Mouse (Mus musculus) MEL (cell line): ENCODE data around the gene Wnt10a. TPM values are rescaled to one million over a fixed set of nuclear protein-coding genes. Genes with fewer than 3 reads are reported as not detected.

Experiments used
- DNase-seq: peaks from one replicate; pipeline ENCODE4 v3.0.0; 2011; ENCODE audit warnings: low read depth, low spot score
- H3K27ac ChIP-seq: 2 replicates; pipeline ENCODE4 v1.5.1; 2012; ENCODE audit warnings: low read depth, mild to moderate bottlenecking, control low read depth, low read length, moderate library complexity; ENCODE audit not compliant: control insufficient read depth
- H3K27me3 ChIP-seq, 2 experiments: fragments of 150-350 bp in 1 of 2; sonication (generic) in 1 of 2; 2 replicates each; pipeline ENCODE4 v1.6.1; 2012; ENCODE audit warnings: low read length in 2 of 2, mild to moderate bottlenecking in 2 of 2, improper control_type of control experiment in 1 of 2, moderate library complexity in 1 of 2; ENCODE audit not compliant: insufficient read depth in 2 of 2, control insufficient read depth in 1 of 2
- H3K36me3 ChIP-seq, 2 experiments: 2 replicates each; pipeline ENCODE4 v1.6.1; 2012 to 2014; ENCODE audit warnings: low read length in 2 of 2, improper control_type of control experiment in 1 of 2, inconsistent platforms in 1 of 2, mild to moderate bottlenecking in 1 of 2; ENCODE audit not compliant: insufficient read depth in 2 of 2, control insufficient read depth in 1 of 2
- H3K4me1 ChIP-seq, 2 experiments: fragments of 150-350 bp in 1 of 2; sonication (generic) in 1 of 2; 2 replicates each; pipeline ENCODE4 v1.6.1; 2012; ENCODE audit warnings: low read length in 2 of 2, improper control_type of control experiment in 1 of 2, mild to moderate bottlenecking in 1 of 2; ENCODE audit not compliant: insufficient read depth in 2 of 2, control insufficient read depth in 1 of 2
- H3K4me3 ChIP-seq, 2 experiments: fragments of 150-350 bp in 1 of 2; sonication (generic) in 1 of 2; 2 replicates each; pipeline ENCODE4 v1.5.1; 2012; ENCODE audit warnings: low read depth in 2 of 2, low read length in 2 of 2, mild to moderate bottlenecking in 2 of 2, moderate library complexity in 2 of 2, control low read depth in 1 of 2, improper control_type of control experiment in 1 of 2; ENCODE audit not compliant: control insufficient read depth in 1 of 2, insufficient read depth in 1 of 2
- H3K79me2 ChIP-seq: 2 replicates; pipeline ENCODE4 v1.6.1; 2012; ENCODE audit warnings: mild to moderate bottlenecking, low read length, moderate library complexity; ENCODE audit not compliant: control insufficient read depth, poor library complexity, insufficient read depth
- H3K9ac ChIP-seq: 2 replicates; pipeline ENCODE4 v1.6.1; 2012; ENCODE audit warnings: low read depth, mild to moderate bottlenecking, control low read depth, low read length, moderate library complexity; ENCODE audit not compliant: control insufficient read depth, poor library complexity, severe bottlenecking
- H3K9me3 ChIP-seq: fragments of 150-350 bp; sonication (generic); replicated peaks from 2 replicates; pipeline ENCODE4 v1.6.1; 2012; ENCODE audit warnings: mild to moderate bottlenecking, low read length, improper control_type of control experiment, moderate library complexity; ENCODE audit not compliant: insufficient read depth
- BHLHE40 ChIP-seq: IDR thresholded peaks from 2 replicates; pipeline ENCODE4 v1.6.1; 2012; ENCODE audit warnings: low read depth, mild to moderate bottlenecking, inconsistent platforms, low read length, improper control_type of control experiment, borderline replicate concordance
- CHD1 ChIP-seq: IDR thresholded peaks from 2 replicates; pipeline ENCODE4 v1.6.1; 2012; ENCODE audit warnings: low read depth, mild to moderate bottlenecking, inconsistent platforms, low read length, improper control_type of control experiment
- CHD2 ChIP-seq: IDR thresholded peaks from 2 replicates; pipeline ENCODE4 v1.6.1; 2011; ENCODE audit warnings: low read length, improper control_type of control experiment
- GABPA ChIP-seq: IDR thresholded peaks from 2 replicates; pipeline ENCODE4 v1.6.1; 2012; ENCODE audit warnings: low read depth, mild to moderate bottlenecking, inconsistent platforms, low read length, improper control_type of control experiment, moderate library complexity
- GATA1 ChIP-seq: IDR thresholded peaks from 2 replicates; pipeline ENCODE4 v1.6.1; 2011; ENCODE audit warnings: low read depth, low read length, improper control_type of control experiment
- HCFC1 ChIP-seq: IDR thresholded peaks from 2 replicates; pipeline ENCODE4 v1.6.1; 2012; ENCODE audit warnings: low read depth, mild to moderate bottlenecking, inconsistent platforms, low read length, improper control_type of control experiment, moderate library complexity
- JUND ChIP-seq: IDR thresholded peaks from 2 replicates; pipeline ENCODE4 v1.6.1; 2011; ENCODE audit warnings: low read depth, mild to moderate bottlenecking, improper control_type of control experiment, low read length
- KAT2A ChIP-seq: conservative IDR thresholded peaks from 2 replicates; pipeline ENCODE4 v1.6.1; 2012; ENCODE audit warnings: low read depth, low read length, improper control_type of control experiment, inconsistent platforms
- MAFK ChIP-seq: IDR thresholded peaks from 2 replicates; pipeline ENCODE4 v1.6.1; 2011; ENCODE audit warnings: low read depth, mild to moderate bottlenecking, low read length, improper control_type of control experiment, borderline replicate concordance
- MAX ChIP-seq: IDR thresholded peaks from 2 replicates; pipeline ENCODE4 v1.6.1; 2011; ENCODE audit warnings: low read length, improper control_type of control experiment
- MEF2A ChIP-seq: IDR thresholded peaks from 2 replicates; pipeline ENCODE4 v1.6.1; 2014; ENCODE audit warnings: low read depth, mild to moderate bottlenecking, inconsistent platforms, low read length, improper control_type of control experiment; ENCODE audit not compliant: poor library complexity, insufficient replicate concordance, severe bottlenecking; ENCODE audit errors: extremely low read depth
- MXI1 ChIP-seq: IDR thresholded peaks from 2 replicates; pipeline ENCODE4 v1.6.1; 2011; ENCODE audit warnings: mild to moderate bottlenecking, low read depth, low read length, improper control_type of control experiment
- MYB ChIP-seq: IDR thresholded peaks from 2 replicates; pipeline ENCODE4 v1.6.1; 2011; ENCODE audit warnings: mild to moderate bottlenecking, low read depth, low read length, improper control_type of control experiment
- NELFE ChIP-seq: IDR thresholded peaks from 2 replicates; pipeline ENCODE4 v1.6.1; 2011; ENCODE audit warnings: low read depth, low read length, improper control_type of control experiment
- POLR2AphosphoS5 ChIP-seq: IDR thresholded peaks from 2 replicates; pipeline ENCODE4 v1.6.1; 2012; ENCODE audit warnings: low read depth, borderline replicate concordance, mild to moderate bottlenecking, inconsistent platforms, low read length, moderate library complexity, mixed read lengths
- RAD21 ChIP-seq: IDR thresholded peaks from 2 replicates; pipeline ENCODE4 v1.6.1; 2011; ENCODE audit warnings: mild to moderate bottlenecking, low read depth, low read length, improper control_type of control experiment
- TBP ChIP-seq: IDR thresholded peaks from 2 replicates; pipeline ENCODE4 v1.8.0; 2011; ENCODE audit warnings: low read depth, low read length, improper control_type of control experiment
- TCF12 ChIP-seq: IDR thresholded peaks from 2 replicates; pipeline ENCODE4 v1.6.1; 2014; ENCODE audit warnings: low read depth, mild to moderate bottlenecking, inconsistent platforms, low read length, improper control_type of control experiment, moderate library complexity
- UBTF ChIP-seq: IDR thresholded peaks from 2 replicates; pipeline ENCODE4 v1.6.1; 2012; ENCODE audit warnings: low read depth, mild to moderate bottlenecking, inconsistent platforms, low read length, improper control_type of control experiment, moderate library complexity, borderline replicate concordance; ENCODE audit not compliant: insufficient read depth
- USF2 ChIP-seq, 2 experiments: IDR thresholded peaks; 2 replicates each; pipeline ENCODE4 v1.6.1; 2011 to 2012; ENCODE audit warnings: improper control_type of control experiment in 2 of 2, low read length in 2 of 2, borderline replicate concordance in 1 of 2, inconsistent platforms in 1 of 2, low read depth in 1 of 2, mild to moderate bottlenecking in 1 of 2; ENCODE audit not compliant: insufficient read depth in 1 of 2
- ZC3H11A ChIP-seq: IDR thresholded peaks from 2 replicates; pipeline ENCODE4 v1.6.1; 2012; ENCODE audit warnings: low read depth, mild to moderate bottlenecking, inconsistent platforms, low read length, improper control_type of control experiment
- ZNF384 ChIP-seq: IDR thresholded peaks from 2 replicates; pipeline ENCODE4 v1.6.1; 2012; ENCODE audit warnings: low read depth, mild to moderate bottlenecking, inconsistent platforms, low read length, improper control_type of control experiment
- polyA plus RNA-seq, 2 experiments: library from polyadenylated mRNA; stranded (reverse) in 1 of 2; unstranded in 1 of 2; fragments of >175 nt in 1 of 2; fragments of >200 nt in 1 of 2; gene quantifications; 2 replicates each; pipeline versions ENCODE4 v1.2.1 to v1.2.4; 2012; ENCODE audit warnings: low replicate concordance in 2 of 2, low read depth in 1 of 2; ENCODE audit not compliant: insufficient read length in 2 of 2, insufficient read depth in 1 of 2, missing spikeins in 1 of 2
- total RNA-seq: library from RNA; depleted of rRNA; stranded (reverse); fragments of 300-350 nt; gene quantifications from 2 replicates; pipeline ENCODE4 v1.2.3, GENCODE M21; 2012

Gene Wnt10a
- total and polyA plus RNA-seq, 3 experiments, result not detected

GRCm38 (mm10) chr1:74778934-74779486, 12.3 kb upstream of the Wnt10a start:
- no peak for TF ChIP-seq POLR2AphosphoS5
- TF ChIP-seq MAFK, result no peak
- no peak for TF ChIP-seq GABPA
- TF ChIP-seq ZC3H11A, result no peak
- no peak for TF ChIP-seq ZNF384
- no peak for TF ChIP-seq MAX
- TF ChIP-seq CHD1, result no peak
- no peak for TF ChIP-seq KAT2A
- TF ChIP-seq NELFE, result no peak
- TF ChIP-seq UBTF, result no peak
- no peak for TF ChIP-seq CHD2
- TF ChIP-seq JUND, result no peak
- TF ChIP-seq TCF12, result no peak
- no peak for TF ChIP-seq MXI1
- TF ChIP-seq USF2 (IDR thresholded peaks at IDR 0.05; ENCODE audit: borderline replicate concordance in 1 of 2, insufficient read depth in 1 of 2, low read depth in 1 of 2, low read length in 2 of 2), result no peak
- no peak for TF ChIP-seq TBP
- TF ChIP-seq RAD21, result no peak
- TF ChIP-seq HCFC1, result no peak
- TF ChIP-seq MYB, result no peak
- no peak for TF ChIP-seq MEF2A
- TF ChIP-seq, all 39 proteins: peak for 0
- H3K27ac ChIP-seq, result no peak overlapping the region
- H3K4me3 ChIP-seq, result no peak overlapping the region
- H3K36me3 ChIP-seq, result no peaks in the 10 kb centered on the region
- no peaks in the 10 kb centered on the region for H3K9me3 ChIP-seq
- no peak for DNase-seq
- H3K4me1 ChIP-seq, result no peaks in the 10 kb centered on the region
- no peak overlapping the region for H3K9ac ChIP-seq
- H3K27me3 ChIP-seq, result peaks cover 3 to 4% of the 10 kb centered on the region in 2 experiments; a peak in 3 of 4 replicates
- H3K79me2 ChIP-seq, result no peaks in the 10 kb centered on the region

- Histone ChIP-seq H3K9me3 (no peaks in the 10 kb centered on the region), H3K36me3 (no peaks in the 10 kb centered on the region), H3K27me3 (peaks cover 3 to 4% of the 10 kb centered on the region in 2 experiments; a peak in 3 of 4 replicates), H3K4me1 (no peaks in the 10 kb centered on the region), H3K79me2 (no peaks in the 10 kb centered on the region), H3K4me3 (no peak overlapping the region), H3K9ac (no peak overlapping the region), H3K27ac (no peak overlapping the region)
- TF ChIP-seq BHLHE40 (no peak), HCFC1 (no peak), GATA1 (no peak), CHD1 (no peak)
- no peak for DNase-seq
Measured at GRCm38 (mm10) chr1:74782045-74782444, 9.3 kb upstream of the Wnt10a start.
